Mouse (Mus musculus) midbrain, embryonic 12.5 days (tissue): ENCODE results near the gene Cercam. TPM values are rescaled to one million over a fixed set of nuclear protein-coding genes. Genes with fewer than 3 reads are reported as not detected.

Source experiments
- ATAC-seq: fragments of 200-750 bp; cut with Nextera tagmentation; 2 replicates; pipeline ENCODE4 v1.8.0; 2017; ENCODE audit warnings: low read depth, moderate TSS enrichment, moderate library complexity; ENCODE audit not compliant: low FRiP score
- H3K27ac ChIP-seq: fragments of 300-500 bp; sonication (generic); replicated peaks from 2 replicates; pipeline ENCODE4 v1.5.1; 2016; ENCODE audit warnings: mild to moderate bottlenecking
- H3K27me3 ChIP-seq: fragments of 300-500 bp; sonication (generic); 2 replicates; pipeline ENCODE4 v1.6.1; 2016; ENCODE audit warnings: mild to moderate bottlenecking
- H3K36me3 ChIP-seq: fragments of 300-500 bp; sonication (generic); 2 replicates; pipeline ENCODE4 v1.6.1; 2016
- H3K4me1 ChIP-seq: fragments of 300-500 bp; sonication (generic); 2 replicates; pipeline ENCODE4 v1.6.1; 2016
- H3K4me2 ChIP-seq: fragments of 300-500 bp; sonication (generic); replicated peaks from 2 replicates; pipeline ENCODE4 v1.6.1; 2016; ENCODE audit warnings: mild to moderate bottlenecking, moderate library complexity
- H3K4me3 ChIP-seq: fragments of 300-500 bp; sonication (generic); 2 replicates; pipeline ENCODE4 v1.5.1; 2016; ENCODE audit warnings: mild to moderate bottlenecking
- H3K9ac ChIP-seq: fragments of 300-500 bp; sonication (generic); replicated peaks from 2 replicates; pipeline ENCODE4 v1.6.1; 2016; ENCODE audit warnings: mild to moderate bottlenecking, moderate library complexity
- H3K9me3 ChIP-seq: fragments of 300-500 bp; sonication (generic); 2 replicates; pipeline ENCODE4 v1.6.1; 2016; ENCODE audit warnings: mild to moderate bottlenecking
- WGBS: fragments of 180-500 bp; shearing (Covaris S2); methylation state at CpG from one replicate; pipeline ENCODE4 v1.1.7; 2016; 5-methylcytosine and 5-hydroxymethylcytosine counted together
- polyA plus RNA-seq: library from polyadenylated mRNA; unstranded; fragments of >200 nt; fragmentation: Nextera tagmentation; extraction: Ambion mirVana; gene quantifications from 2 replicates; pipeline ENCODE4 v1.2.1, GENCODE M21; 2016

Gene Cercam
- polyA plus RNA-seq, 1 experiment from 2014 or later: 22.3 TPM

DNA sequence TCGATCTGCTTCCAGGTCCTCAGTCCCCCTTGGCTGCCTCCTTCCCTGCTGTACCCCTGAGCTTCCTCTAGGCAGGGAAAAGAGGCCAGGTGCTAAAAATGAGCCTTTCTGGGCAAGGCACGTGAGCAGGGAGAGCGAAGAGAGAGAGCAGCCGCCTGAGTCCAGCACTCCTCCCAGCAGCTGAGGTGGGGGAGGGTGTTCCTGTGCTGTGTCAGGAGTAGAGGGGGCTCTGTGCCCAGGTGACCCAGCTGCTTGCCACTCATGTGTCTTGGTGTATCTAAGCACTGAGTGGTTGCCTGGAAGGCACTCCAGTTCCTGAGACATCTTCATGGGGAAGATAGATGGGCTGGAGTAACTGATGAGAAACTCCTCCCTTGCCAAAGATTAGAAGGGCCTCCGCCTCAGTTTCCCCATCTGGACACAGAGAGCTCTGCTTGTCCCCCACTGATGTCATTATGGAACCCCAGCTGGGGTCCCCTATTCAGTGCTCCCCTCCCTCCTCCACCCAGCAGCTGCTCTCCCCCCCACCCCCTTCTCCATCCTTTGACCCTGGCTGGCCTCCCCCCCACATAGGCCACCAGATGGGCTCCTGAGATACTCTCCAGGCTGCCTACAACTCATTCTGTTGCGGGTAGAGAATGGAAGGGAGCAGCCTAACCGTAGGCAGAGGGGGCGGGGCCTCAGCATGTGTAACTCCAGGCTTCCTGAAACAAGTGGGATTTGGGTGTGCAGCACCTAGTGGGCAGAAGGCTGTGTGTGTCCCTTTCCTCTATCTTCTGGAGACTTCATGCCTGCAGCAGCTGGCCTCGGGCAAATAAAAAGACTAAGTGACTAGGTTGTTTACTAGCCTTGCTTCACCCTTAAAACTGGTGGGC is 25.5 kb upstream of the Cercam start:
- peaks cover 63% of the 10 kb centered on the region for H3K4me1 ChIP-seq
- no peaks in the 10 kb centered on the region for H3K9me3 ChIP-seq
- H3K27ac ChIP-seq: peak overlapping the region; percentile 97
- peak; percentile 41; the same call in 1 of the 2 replicates for ATAC-seq
- peaks cover 14% of the 10 kb centered on the region; the same call in 1 of the 2 replicates for H3K36me3 ChIP-seq
- 28% methylated on average over 9 of the region's 9 CpGs for WGBS
- peak overlapping the region; percentile 69 for H3K4me2 ChIP-seq
- H3K27me3 ChIP-seq: peaks cover 15% of the 10 kb centered on the region; the same call in 1 of the 2 replicates
- H3K4me3 ChIP-seq: peak overlapping the region; percentile 69
- peak overlapping the region; percentile 98 for H3K9ac ChIP-seq

GRCm38 (mm10) chr2:29844115-29844514 is 24.8 kb upstream of the Cercam start:
- H3K4me2 ChIP-seq: peak overlapping the region; percentile 69
- H3K4me3 ChIP-seq: peak overlapping the region; percentile 69
- peak overlapping the region; percentile 98 for H3K9ac ChIP-seq
- ATAC-seq: no peak
- H3K27me3 ChIP-seq: peaks cover 15% of the 10 kb centered on the region; the same call in 1 of the 2 replicates
- H3K4me1 ChIP-seq: peaks cover 61% of the 10 kb centered on the region
- H3K27ac ChIP-seq: peak overlapping the region; percentile 97
- 42% methylated on average over 2 of the region's 2 CpGs for WGBS
- no peaks in the 10 kb centered on the region for H3K9me3 ChIP-seq
- peaks cover 14% of the 10 kb centered on the region; the same call in 1 of the 2 replicates for H3K36me3 ChIP-seq

DNA sequence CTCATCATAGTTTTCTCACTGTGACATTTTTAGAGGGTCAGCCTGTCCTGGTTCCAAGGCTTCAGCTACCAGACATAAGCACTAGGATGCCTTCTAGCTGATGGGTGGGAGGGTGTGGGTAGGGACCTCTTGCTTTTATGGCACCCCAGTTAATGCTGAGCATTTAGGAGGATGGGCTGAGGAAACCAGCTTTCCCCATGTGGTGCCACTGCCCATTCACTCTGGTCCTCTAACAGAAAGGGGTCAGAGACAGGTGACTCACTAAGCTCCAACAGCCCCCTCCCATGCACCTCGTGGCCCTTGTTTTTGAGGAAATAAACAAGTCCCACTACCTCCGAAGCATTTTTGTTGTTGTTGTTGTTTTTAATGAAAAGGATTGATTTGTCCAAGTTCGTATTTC is 24.3 kb upstream of the Cercam start:
- 9% methylated on average over 3 of the region's 3 CpGs for WGBS
- peaks cover 15% of the 10 kb centered on the region; the same call in 1 of the 2 replicates for H3K27me3 ChIP-seq
- H3K4me2 ChIP-seq: peak overlapping the region; percentile 69
- no peaks in the 10 kb centered on the region for H3K9me3 ChIP-seq
- no peak for ATAC-seq
- peaks cover 58% of the 10 kb centered on the region for H3K4me1 ChIP-seq
- H3K27ac ChIP-seq: peak overlapping the region; percentile 97
- peak overlapping the region; percentile 98 for H3K9ac ChIP-seq
- peaks cover 14% of the 10 kb centered on the region; the same call in 1 of the 2 replicates for H3K36me3 ChIP-seq
- peak overlapping the region; percentile 69 for H3K4me3 ChIP-seq

DNA sequence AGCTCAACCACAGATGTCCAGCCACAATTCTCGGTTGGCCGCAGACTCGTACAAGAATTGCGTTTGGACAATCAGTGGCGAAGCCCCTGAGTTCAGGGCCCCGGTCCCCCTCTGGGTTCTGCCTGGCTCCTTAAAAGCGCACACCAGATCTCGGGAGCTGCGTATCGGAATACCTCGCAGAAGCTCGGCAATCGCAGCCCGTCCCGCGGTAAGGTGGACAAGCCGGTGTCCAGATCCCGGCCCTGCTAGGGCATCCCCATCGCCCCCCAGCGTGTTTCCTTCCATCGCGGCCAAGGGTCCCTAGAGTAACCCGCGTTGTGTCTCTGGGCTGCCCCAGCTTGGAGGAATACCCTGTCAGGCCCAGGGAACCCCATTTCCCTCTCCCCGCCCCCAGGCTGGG is 23.3 kb upstream of the Cercam start:
- peak overlapping the region; percentile 69 for H3K4me3 ChIP-seq
- no peak for ATAC-seq
- peak overlapping the region; percentile 69 for H3K4me2 ChIP-seq
- H3K36me3 ChIP-seq: peaks cover 14% of the 10 kb centered on the region; the same call in 1 of the 2 replicates
- H3K27me3 ChIP-seq: peaks cover 15% of the 10 kb centered on the region; the same call in 1 of the 2 replicates
- WGBS: 2% methylated on average over 25 of the region's 25 CpGs
- peak overlapping the region; percentile 97 for H3K27ac ChIP-seq
- H3K9ac ChIP-seq: peak overlapping the region; percentile 98
- H3K9me3 ChIP-seq: no peaks in the 10 kb centered on the region
- peaks cover 52% of the 10 kb centered on the region for H3K4me1 ChIP-seq

GRCm38 (mm10) chr2:29846061-29846853 is 22.7 kb upstream of the Cercam start:
- peak overlapping the region; percentile 98 for H3K9ac ChIP-seq
- peaks cover 14% of the 10 kb centered on the region; the same call in 1 of the 2 replicates for H3K36me3 ChIP-seq
- peak; percentile 59 for ATAC-seq
- under 1% methylated on average over 44 of the region's 47 CpGs for WGBS
- peak overlapping the region; percentile 69 for H3K4me2 ChIP-seq
- H3K4me1 ChIP-seq: peaks cover 52% of the 10 kb centered on the region
- peak overlapping the region; percentile 97 for H3K27ac ChIP-seq
- no peaks in the 10 kb centered on the region for H3K9me3 ChIP-seq
- H3K27me3 ChIP-seq: peaks cover 15% of the 10 kb centered on the region; the same call in 1 of the 2 replicates
- peak overlapping the region; percentile 69 for H3K4me3 ChIP-seq

DNA sequence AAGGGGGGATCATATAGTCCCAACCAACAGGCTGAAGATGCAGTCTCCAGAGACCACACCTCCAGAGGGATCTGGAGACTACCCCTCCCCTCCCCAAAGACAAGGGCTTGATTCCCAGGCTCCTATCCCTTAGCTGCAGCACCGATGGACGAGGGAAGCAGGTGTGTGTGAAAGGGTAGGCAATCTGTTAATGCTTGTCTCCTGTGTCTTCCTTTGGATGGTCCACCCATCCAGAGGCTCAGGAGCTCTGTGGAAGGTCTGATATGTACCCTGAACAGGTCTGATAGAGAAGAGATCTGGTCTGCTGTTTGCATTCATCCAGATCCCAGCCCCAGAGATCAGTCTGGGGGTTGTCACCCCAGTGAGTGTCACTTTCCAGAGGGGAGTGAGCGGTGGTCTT is 22.1 kb upstream of the Cercam start:
- H3K9me3 ChIP-seq: no peaks in the 10 kb centered on the region
- peak overlapping the region; percentile 69 for H3K4me3 ChIP-seq
- WGBS: 17% methylated on average over 3 of the region's 3 CpGs
- H3K27ac ChIP-seq: peak overlapping the region; percentile 97
- peaks cover 15% of the 10 kb centered on the region; the same call in 1 of the 2 replicates for H3K27me3 ChIP-seq
- peaks cover 10% of the 10 kb centered on the region; the same call in 1 of the 2 replicates for H3K36me3 ChIP-seq
- H3K4me2 ChIP-seq: peak overlapping the region; percentile 69
- peaks cover 52% of the 10 kb centered on the region for H3K4me1 ChIP-seq
- ATAC-seq: no peak; the same call in 1 of the 2 replicates
- peak overlapping the region; percentile 98 for H3K9ac ChIP-seq

DNA sequence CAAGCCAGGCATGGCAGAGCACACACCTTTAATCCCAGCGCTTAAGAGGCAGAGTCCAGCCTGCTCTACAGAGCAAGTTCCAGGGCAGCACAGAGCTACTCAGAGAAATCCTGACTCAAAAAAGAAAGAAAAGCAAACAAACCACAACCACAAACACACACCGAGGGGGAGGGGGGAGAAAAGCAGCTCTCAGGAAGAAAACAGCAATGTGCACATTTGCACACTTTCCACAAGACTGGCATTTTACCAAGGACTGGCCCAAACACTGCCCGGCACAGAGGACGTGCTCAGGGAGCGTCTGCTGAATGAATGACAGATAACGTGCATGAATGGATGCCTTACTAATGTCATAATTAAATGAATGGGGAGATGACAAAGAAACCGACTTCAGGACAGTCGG is 19.9 kb upstream of the Cercam start:
- Histone ChIP-seq H3K27me3 (0 out of 2 replicates have a peak, but pooled peaks cover 10% of the 10 kb centered on the region), H3K4me3 (no peak overlapping the region), H3K4me2 (no peak overlapping the region), H3K9me3 (no peaks in the 10 kb centered on the region), H3K36me3 (no peaks in the 10 kb centered on the region), H3K9ac (peak overlapping the region; percentile 8; the same call in 1 of the 2 replicates), H3K27ac (no peak overlapping the region), H3K4me1 (peaks cover 54% of the 10 kb centered on the region)
- ATAC-seq: no peak
- WGBS: 45% methylated on average over 8 of the region's 8 CpGs

- H3K36me3 ChIP-seq: no peaks in the 10 kb centered on the region
- WGBS: 54% methylated on average over 5 of the region's 5 CpGs
- H3K9ac ChIP-seq: peak overlapping the region; percentile 28; the same call in 1 of the 2 replicates
- H3K4me1 ChIP-seq: peaks cover 47% of the 10 kb centered on the region
- no peak for ATAC-seq
- H3K27me3 ChIP-seq: 0 out of 2 replicates have a peak, but pooled peaks cover 3% of the 10 kb centered on the region
- no peak overlapping the region for H3K4me3 ChIP-seq
- no peak overlapping the region for H3K4me2 ChIP-seq
- H3K27ac ChIP-seq: peak overlapping the region; percentile 20
- H3K9me3 ChIP-seq: no peaks in the 10 kb centered on the region
Observed at GRCm38 (mm10) chr2:29849841-29850480, 19.0 kb upstream of the Cercam start.

DNA sequence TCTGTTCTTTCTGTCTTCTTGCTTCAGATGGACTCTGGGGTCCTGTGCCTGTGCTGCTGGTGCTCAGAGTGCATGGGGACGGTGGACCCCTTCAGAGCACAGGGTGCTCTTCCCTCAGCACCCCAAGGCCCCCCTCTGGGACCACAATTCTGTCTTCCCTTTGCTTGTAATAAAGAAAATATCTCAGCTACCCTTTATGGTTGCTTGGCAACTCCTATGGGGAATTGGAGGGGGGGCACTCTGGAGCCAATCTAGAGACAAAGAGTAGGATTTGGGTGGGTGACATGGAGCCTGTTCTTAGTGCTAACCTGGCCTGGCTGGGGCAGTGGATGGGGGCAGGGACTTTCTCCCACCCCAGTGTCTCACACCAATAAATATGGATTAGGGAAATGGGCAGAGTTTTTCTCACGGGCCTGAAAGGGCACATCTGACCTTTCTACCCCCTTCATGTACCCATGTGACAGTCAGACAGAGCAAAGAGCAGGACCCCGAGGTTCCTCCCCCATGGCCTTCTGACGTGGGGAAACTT is 15.9 kb upstream of the Cercam start:
- H3K9ac ChIP-seq: no peak overlapping the region
- peak overlapping the region; percentile 82 for H3K27ac ChIP-seq
- H3K4me1 ChIP-seq: peaks cover 50% of the 10 kb centered on the region
- no peaks in the 10 kb centered on the region for H3K9me3 ChIP-seq
- no peaks in the 10 kb centered on the region for H3K36me3 ChIP-seq
- 8% methylated on average over 4 of the region's 4 CpGs for WGBS
- ATAC-seq: peak; percentile 20
- no peaks in the 10 kb centered on the region for H3K27me3 ChIP-seq
- H3K4me3 ChIP-seq: no peak overlapping the region
- H3K4me2 ChIP-seq: 0 out of 2 replicates have a peak overlapping the region, but pooled peaks have one; percentile 11

DNA sequence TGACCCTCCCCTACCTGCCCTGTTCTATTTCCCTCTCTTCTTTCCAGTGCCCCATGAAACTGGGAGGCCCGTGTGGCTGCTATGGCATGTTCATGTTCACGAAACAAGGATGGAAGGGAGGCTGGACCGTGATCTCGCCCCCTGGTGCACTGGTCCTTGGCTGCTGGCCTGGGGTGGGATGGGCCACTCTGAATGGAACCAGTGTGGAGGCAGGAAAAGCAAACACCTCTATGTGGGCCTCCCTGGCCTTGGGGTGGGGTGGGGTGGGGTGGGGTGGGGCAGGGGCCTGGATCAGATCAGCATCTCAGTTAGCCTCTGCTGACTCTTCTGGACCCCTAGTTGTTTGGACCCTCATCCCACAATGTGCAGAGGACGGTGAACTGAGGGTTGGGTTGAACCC is 15.2 kb upstream of the Cercam start:
- peaks cover 45% of the 10 kb centered on the region for H3K4me1 ChIP-seq

More for the DNA sequence above, 15.2 kb upstream of the Cercam start:
- Histone ChIP-seq H3K27ac (peak overlapping the region; percentile 82), H3K4me3 (no peak overlapping the region), H3K36me3 (no peaks in the 10 kb centered on the region), H3K4me2 (no peak overlapping the region), H3K9me3 (no peaks in the 10 kb centered on the region), H3K27me3 (no peaks in the 10 kb centered on the region), H3K9ac (no peak overlapping the region)
- ATAC-seq: no peak
- 57% methylated on average over 5 of the region's 5 CpGs for WGBS
